Comparison of ENCODE assay signal across 42 mouse cellular contexts in genomic region chr3:93497131-93497530, GRCm38 (mm10). TPM values are rescaled to one million over a fixed set of nuclear protein-coding genes. Genes with fewer than 3 reads are reported as not detected.
DNase-seq lines count a peak whose midpoint lies in the region; ATAC-seq and TF ChIP-seq lines count a peak whose summit lies in the region.
"Had no signal": no experiment of that assay in that cellular context is flagged by ENCODE, and none has a peak within 500 bp of the region (broad histone marks: within the 10 kb centered on the region; RNA-seq: fewer than 3 reads in every experiment).

No protein-coding gene starts in this region.

- H3K36me3 ChIP-seq in kidney, adult 2 months (ENCODE audit: control insufficient read depth, insufficient read depth, low read length): no peaks in the 10 kb centered on the region
- H3K36me3 ChIP-seq in kidney, embryonic 14.5 days (ENCODE audit: control insufficient read depth, insufficient read depth, low read length): no peaks in the 10 kb centered on the region
- H3K36me3 ChIP-seq in intestine, embryonic 16.5 days (ENCODE audit: control insufficient read depth, insufficient read depth, low read length): no peaks in the 10 kb centered on the region
- H3K36me3 ChIP-seq in kidney, embryonic 15.5 days: no peaks in the 10 kb centered on the region
- H3K36me3 ChIP-seq in stomach, embryonic 14.5 days (ENCODE audit: control insufficient read depth, insufficient read depth, low read length): no peaks in the 10 kb centered on the region
- no peaks in the 10 kb centered on the region for H3K36me3 ChIP-seq in neural tube, embryonic 15.5 days
- H3K36me3 ChIP-seq: embryonic facial prominence, embryonic 10.5 days; embryonic facial prominence, embryonic 15.5 days; hindbrain, embryonic 12.5 days; limb, embryonic 10.5 days; limb, embryonic 15.5 days; lung, embryonic 15.5 days had no signal

- TF ChIP-seq CTCF in kidney, adult 2 months (conservative IDR thresholded peaks at IDR 0.05; ENCODE audit: insufficient read depth, insufficient read length, low read depth, low read length): no peak

- no peaks in the 10 kb centered on the region for H3K27me3 ChIP-seq in kidney, adult 2 months (replicated peaks; ENCODE audit: control insufficient read depth, insufficient read depth, low read length)
- H3K27me3 ChIP-seq in kidney, embryonic 14.5 days (ENCODE audit: control insufficient read depth, insufficient read depth, low read length): no peaks in the 10 kb centered on the region
- no peaks in the 10 kb centered on the region for H3K27me3 ChIP-seq in intestine, embryonic 16.5 days (replicated peaks; ENCODE audit: control insufficient read depth, insufficient read depth, low read length)
- no peaks in the 10 kb centered on the region for H3K27me3 ChIP-seq in kidney, embryonic 15.5 days
- no peaks in the 10 kb centered on the region for H3K27me3 ChIP-seq in stomach, embryonic 14.5 days (ENCODE audit: control insufficient read depth, insufficient read depth, low read length)
- H3K27me3 ChIP-seq in neural tube, embryonic 15.5 days (replicated peaks): no peaks in the 10 kb centered on the region
- H3K27me3 ChIP-seq: embryonic facial prominence, embryonic 15.5 days; forebrain, embryonic 13.5 days; hindbrain, embryonic 12.5 days; limb, embryonic 15.5 days; lung, embryonic 15.5 days had no signal

- no peak for TF ChIP-seq POLR2A in kidney, adult 2 months (IDR thresholded peaks at IDR 0.05; ENCODE audit: low read depth, low read length)

- H3K27ac ChIP-seq in kidney, adult 2 months (ENCODE audit: insufficient read depth, low read depth, low read length): no peak overlapping the region; the same call in 1 of the 2 replicates
- H3K27ac ChIP-seq in kidney, embryonic 14.5 days (ENCODE audit: low read depth, low read length): no peak overlapping the region
- no peak overlapping the region for H3K27ac ChIP-seq in intestine, embryonic 16.5 days (ENCODE audit: low read length)
- H3K27ac ChIP-seq in kidney, embryonic 15.5 days: no peak overlapping the region
- no peak overlapping the region for H3K27ac ChIP-seq in stomach, embryonic 14.5 days (ENCODE audit: low read length)
- no peak overlapping the region for H3K27ac ChIP-seq in neural tube, embryonic 15.5 days (replicated peaks)
- H3K27ac ChIP-seq: embryonic facial prominence, embryonic 10.5 days; embryonic facial prominence, embryonic 15.5 days; forebrain, embryonic 13.5 days; hindbrain, embryonic 12.5 days; hindbrain, postnatal 0 days; limb, embryonic 10.5 days; limb, embryonic 15.5 days; liver, embryonic 14.5 days; lung, embryonic 15.5 days had no signal

- no peak overlapping the region for H3K4me2 ChIP-seq in kidney, embryonic 14.5 days (replicated peaks; ENCODE audit: low read depth, low read length)
- no peak overlapping the region for H3K4me2 ChIP-seq in intestine, embryonic 16.5 days (ENCODE audit: low read depth, low read length)
- H3K4me2 ChIP-seq in kidney, embryonic 15.5 days: no peak overlapping the region
- H3K4me2 ChIP-seq in stomach, embryonic 14.5 days (replicated peaks; ENCODE audit: low read depth, low read length): no peak overlapping the region
- no peak overlapping the region for H3K4me2 ChIP-seq in neural tube, embryonic 15.5 days
- H3K4me2 ChIP-seq: embryonic facial prominence, embryonic 15.5 days; forebrain, embryonic 13.5 days; heart, embryonic 11.5 days; hindbrain, embryonic 12.5 days; limb, embryonic 15.5 days; lung, embryonic 15.5 days had no signal

- no peaks in the 10 kb centered on the region for H3K9me3 ChIP-seq in kidney, embryonic 14.5 days (ENCODE audit: control insufficient read depth, low read length)
- no peaks in the 10 kb centered on the region for H3K9me3 ChIP-seq in intestine, embryonic 16.5 days (ENCODE audit: control insufficient read depth, low read length)
- H3K9me3 ChIP-seq in kidney, embryonic 15.5 days (replicated peaks): no peaks in the 10 kb centered on the region
- no peaks in the 10 kb centered on the region for H3K9me3 ChIP-seq in stomach, embryonic 14.5 days (ENCODE audit: control insufficient read depth, low read depth, low read length)
- 0 out of 2 replicates have a peak, but pooled peaks cover under 1% of the 10 kb centered on the region for H3K9me3 ChIP-seq in neural tube, embryonic 15.5 days (replicated peaks)
- H3K9me3 ChIP-seq: embryonic facial prominence, embryonic 10.5 days; embryonic facial prominence, embryonic 15.5 days; forebrain, embryonic 13.5 days; limb, embryonic 10.5 days; limb, embryonic 15.5 days; lung, embryonic 15.5 days had no signal

- H3K9ac ChIP-seq in kidney, embryonic 14.5 days (ENCODE audit: low read depth, low read length): no peak overlapping the region
- no peak overlapping the region for H3K9ac ChIP-seq in intestine, embryonic 16.5 days (ENCODE audit: low read depth, low read length)
- H3K9ac ChIP-seq in kidney, embryonic 15.5 days: no peak overlapping the region
- no peak overlapping the region for H3K9ac ChIP-seq in stomach, embryonic 14.5 days (replicated peaks; ENCODE audit: low read depth, low read length)
- no peak overlapping the region for H3K9ac ChIP-seq in neural tube, embryonic 15.5 days (replicated peaks)
- H3K9ac ChIP-seq: embryonic facial prominence, embryonic 15.5 days; forebrain, embryonic 13.5 days; hindbrain, embryonic 12.5 days; limb, embryonic 15.5 days; liver, embryonic 14.5 days; lung, embryonic 15.5 days had no signal

- WGBS in kidney, adult 2 months: 34% methylated on average over 3 of the region's 3 CpGs
- 51% methylated on average over 3 of the region's 3 CpGs for WGBS in kidney, embryonic 14.5 days
- 43% methylated on average over 3 of the region's 3 CpGs for WGBS in intestine, embryonic 16.5 days
- WGBS in kidney, embryonic 15.5 days: 67% methylated on average over 3 of the region's 3 CpGs
- 59% methylated on average over 3 of the region's 3 CpGs for WGBS in stomach, embryonic 14.5 days
- 82% methylated on average over 3 of the region's 3 CpGs for WGBS in neural tube, embryonic 15.5 days

- ATAC-seq in kidney, embryonic 14.5 days (ENCODE audit: low FRiP score, low TSS enrichment): no peak
- peak; percentile 85 for ATAC-seq in intestine, embryonic 16.5 days
- peak; percentile 46; the same call in 1 of the 2 replicates for ATAC-seq in kidney, embryonic 15.5 days (replicated peaks; ENCODE audit: low FRiP score)
- ATAC-seq in stomach, embryonic 14.5 days (ENCODE audit: insufficient number of reproducible peaks, insufficient read depth, low FRiP score, low read depth): peak; percentile 57
- ATAC-seq in neural tube, embryonic 15.5 days (ENCODE audit: low FRiP score): no peak
- ATAC-seq: activated CD4-positive, CD25-positive, alpha-beta regulatory T cell, adult 4 months; forebrain, embryonic 13.5 days; hindbrain, postnatal 0 days had no signal

- no peak overlapping the region for H3K4me3 ChIP-seq in kidney, adult 2 months (ENCODE audit: insufficient read depth, low read depth, low read length)
- H3K4me3 ChIP-seq in kidney, embryonic 14.5 days (ENCODE audit: low read length): no peak overlapping the region
- H3K4me3 ChIP-seq in intestine, embryonic 16.5 days (ENCODE audit: low read length): no peak overlapping the region
- H3K4me3 ChIP-seq in kidney, embryonic 15.5 days (replicated peaks): no peak overlapping the region
- no peak overlapping the region for H3K4me3 ChIP-seq in stomach, embryonic 14.5 days (ENCODE audit: low read depth, low read length)
- H3K4me3 ChIP-seq in neural tube, embryonic 15.5 days (replicated peaks): no peak overlapping the region
- H3K4me3 ChIP-seq: embryonic facial prominence, embryonic 10.5 days; embryonic facial prominence, embryonic 15.5 days; forebrain, embryonic 13.5 days; hindbrain, embryonic 12.5 days; limb, embryonic 10.5 days; limb, embryonic 15.5 days; lung, embryonic 15.5 days had no signal

- H3K4me1 ChIP-seq in kidney, adult 2 months (ENCODE audit: control insufficient read depth, insufficient read depth, low read length): peaks cover 6% of the 10 kb centered on the region
- H3K4me1 ChIP-seq in kidney, embryonic 14.5 days (ENCODE audit: control insufficient read depth, insufficient read depth, low read length): no peaks in the 10 kb centered on the region
- 0 out of 2 replicates have a peak, but pooled peaks cover 4% of the 10 kb centered on the region for H3K4me1 ChIP-seq in intestine, embryonic 16.5 days (ENCODE audit: control insufficient read depth, insufficient read depth, low read length)
- H3K4me1 ChIP-seq in kidney, embryonic 15.5 days: no peaks in the 10 kb centered on the region
- no peaks in the 10 kb centered on the region for H3K4me1 ChIP-seq in stomach, embryonic 14.5 days (ENCODE audit: control insufficient read depth, insufficient read depth, low read length)
- no peaks in the 10 kb centered on the region for H3K4me1 ChIP-seq in neural tube, embryonic 15.5 days
- H3K4me1 ChIP-seq: embryonic facial prominence, embryonic 10.5 days; embryonic facial prominence, embryonic 15.5 days; forebrain, embryonic 13.5 days; hindbrain, embryonic 12.5 days; limb, embryonic 10.5 days; limb, embryonic 15.5 days; lung, embryonic 15.5 days had no signal

- peak; percentile 78 for DNase-seq in kidney, adult 2 months
- DNase-seq in yolk sac, embryonic 10.5 days (ENCODE audit: low spot score): no peak
- no peak for DNase-seq in left cerebral cortex, adult 18-20 months (ENCODE audit: low spot score in 2 of 2)
- DNase-seq: adrenal gland, adult 2 months; adrenal gland, postnatal 36 days; B cell, adult 2 months; cerebellum, adult 18-20 months; cerebellum, postnatal 10 days; gastrocnemius, postnatal 14 days; heart, postnatal 36 days; layer of hippocampus, postnatal 36 days; lung, postnatal 36 days; midbrain, embryonic 14.5 days; retina, postnatal 1 day; right cerebral cortex, postnatal 14 days; thymus, adult 2 months had no signal

RNA-seq across cellular contexts. Expression of gene S100a11, which starts 23.2 kb away (rescaled TPM):
- 183 and 285 TPM in 2 replicates for polyA plus RNA-seq in kidney, adult 2 months (2012; rRNA removed)
- polyA plus RNA-seq in kidney, embryonic 14.5 days (2014; fragmentation: Nextera tagmentation; extraction: Ambion mirVana): 1,151 and 1,469 TPM in 2 replicates
- 711 and 730 TPM in 2 replicates for polyA plus RNA-seq in intestine, embryonic 16.5 days (2015; fragmentation: Nextera tagmentation; extraction: Ambion mirVana)
- polyA plus RNA-seq in kidney, embryonic 15.5 days (2015; fragmentation: Nextera tagmentation; extraction: Ambion mirVana): 1,358 and 1,377 TPM in 2 replicates
- polyA plus RNA-seq in stomach, embryonic 14.5 days (2014; fragmentation: Nextera tagmentation; extraction: Ambion mirVana): 1,750 and 1,785 TPM in 2 replicates
- 235 and 481 TPM in 2 replicates for polyA plus RNA-seq in neural tube, embryonic 15.5 days (2015; fragmentation: Nextera tagmentation; extraction: Ambion mirVana)
- 10 to 100 TPM in 1 of 2 experiments, 1 to 10 TPM in 1; 7.2 to 14.6 TPM for total RNA-seq in left cerebral cortex, adult 18-20 months (2021)

RNA-seq across cellular contexts. Expression of gene Tchhl1, which starts 28.6 kb away (rescaled TPM):
- 0.34 and 0.47 TPM in 2 replicates for polyA plus RNA-seq in kidney, adult 2 months (2012; rRNA removed)
- polyA plus RNA-seq in kidney, embryonic 14.5 days (2014; fragmentation: Nextera tagmentation; extraction: Ambion mirVana): 0.46 and 0.54 TPM in 2 replicates
- not detected in 2 replicates for polyA plus RNA-seq in intestine, embryonic 16.5 days (2015; fragmentation: Nextera tagmentation; extraction: Ambion mirVana)
- 0.15 and 0.38 TPM in 2 replicates for polyA plus RNA-seq in kidney, embryonic 15.5 days (2015; fragmentation: Nextera tagmentation; extraction: Ambion mirVana)
- not detected in 2 replicates for polyA plus RNA-seq in stomach, embryonic 14.5 days (2014; fragmentation: Nextera tagmentation; extraction: Ambion mirVana)
- not detected in 2 replicates for polyA plus RNA-seq in neural tube, embryonic 15.5 days (2015; fragmentation: Nextera tagmentation; extraction: Ambion mirVana)
- total RNA-seq in left cerebral cortex, adult 18-20 months (2021): not detected
- total RNA-seq: common myeloid progenitor, adult 5-6 weeks; gastrocnemius, postnatal 14 days; granulocyte monocyte progenitor cell, adult 5-6 weeks; heart, postnatal 36 days; hindbrain, postnatal 0 days; layer of hippocampus, postnatal 36 days; left cerebral cortex, postnatal 10 days; megakaryocyte, adult 5-6 weeks; monocyte, adult 5-6 weeks had no signal
- polyA plus RNA-seq: activated CD4-positive, CD25-positive, alpha-beta regulatory T cell, adult 4 months; adrenal gland, adult 2 months; brain, embryonic 14.5 days; embryonic facial prominence, embryonic 10.5 days; forebrain, embryonic 13.5 days; heart, embryonic 11.5 days; heart, embryonic 16.5 days; hindbrain, embryonic 12.5 days; hindbrain, postnatal 0 days; large intestine, adult 2 months; limb, embryonic 10.5 days; limb, embryonic 15.5 days; liver, embryonic 14.5 days; lung, embryonic 15.5 days; midbrain, embryonic 14.5 days; neural tube, embryonic 14.5 days; small intestine, adult 2 months; thymus, adult 2 months had no signal

RNA-seq across cellular contexts. Expression of gene Tchh, which starts 55.0 kb away (rescaled TPM):
- 0.83 and 1.5 TPM in 2 replicates for polyA plus RNA-seq in kidney, adult 2 months (2012; rRNA removed)
- polyA plus RNA-seq in kidney, embryonic 14.5 days (2014; fragmentation: Nextera tagmentation; extraction: Ambion mirVana): 1.5 and 3.0 TPM in 2 replicates
- 1.3 TPM in 2 replicates for polyA plus RNA-seq in intestine, embryonic 16.5 days (2015; fragmentation: Nextera tagmentation; extraction: Ambion mirVana)
- polyA plus RNA-seq in kidney, embryonic 15.5 days (2015; fragmentation: Nextera tagmentation; extraction: Ambion mirVana): 4.0 and 5.0 TPM in 2 replicates
- polyA plus RNA-seq in stomach, embryonic 14.5 days (2014; fragmentation: Nextera tagmentation; extraction: Ambion mirVana): 1.3 and 1.5 TPM in 2 replicates
- 1.3 and 1.6 TPM in 2 replicates for polyA plus RNA-seq in neural tube, embryonic 15.5 days (2015; fragmentation: Nextera tagmentation; extraction: Ambion mirVana)
- total RNA-seq in left cerebral cortex, adult 18-20 months (2021): 1 to 10 TPM; 2.8 to 3.0 TPM
- total RNA-seq: common myeloid progenitor, adult 5-6 weeks; monocyte, adult 5-6 weeks had no signal
- polyA plus RNA-seq: activated CD4-positive, CD25-positive, alpha-beta regulatory T cell, adult 4 months; small intestine, adult 2 months had no signal

RNA-seq across cellular contexts. Expression of gene S100a10, which starts 57.7 kb away (rescaled TPM):
- 83.6 and 104 TPM in 2 replicates for polyA plus RNA-seq in kidney, adult 2 months (2012; rRNA removed)
- polyA plus RNA-seq in kidney, embryonic 14.5 days (2014; fragmentation: Nextera tagmentation; extraction: Ambion mirVana): 407 and 546 TPM in 2 replicates
- polyA plus RNA-seq in intestine, embryonic 16.5 days (2015; fragmentation: Nextera tagmentation; extraction: Ambion mirVana): 722 and 728 TPM in 2 replicates
- polyA plus RNA-seq in kidney, embryonic 15.5 days (2015; fragmentation: Nextera tagmentation; extraction: Ambion mirVana): 516 and 533 TPM in 2 replicates
- 430 TPM in 2 replicates for polyA plus RNA-seq in stomach, embryonic 14.5 days (2014; fragmentation: Nextera tagmentation; extraction: Ambion mirVana)
- 284 and 336 TPM in 2 replicates for polyA plus RNA-seq in neural tube, embryonic 15.5 days (2015; fragmentation: Nextera tagmentation; extraction: Ambion mirVana)
- 10 to 100 TPM; 47.3 to 49.9 TPM for total RNA-seq in left cerebral cortex, adult 18-20 months (2021)

Comparison
In these comparisons a context has a peak if more than half of its experiments do, and no peak if none do; other contexts are left out.
1. ATAC-seq: peak in intestine, embryonic 16.5 days (single experiment), kidney, embryonic 15.5 days (single experiment) and stomach, embryonic 14.5 days (single experiment); none in kidney, embryonic 14.5 days (single experiment) and neural tube, embryonic 15.5 days (single experiment).